Mouse (Mus musculus): Measurements from ENCODE around the gene Dock3. TPM values are rescaled to one million over a fixed set of nuclear protein-coding genes. Genes with fewer than 3 reads are reported as not detected.

Gene Dock3
- polyA plus RNA-seq, 1 experiment from 2014 or later: 0.41 TPM

Small RNA genes lying within 50 kb of the gene (microRNA-seq; reads per million reads assigned to microRNA genes)
- not detected for gene Gm22238

Other genes starting within 250 kb of the Dock3 start
- gene Mapkapk3, start 58.0 kb upstream of the Dock3 start, polyA plus RNA-seq (2015; fragmentation: Nextera tagmentation; extraction: Ambion mirVana): 24.2 and 24.7 TPM in 2 replicates
- gene Cish, start 64.1 kb upstream of the Dock3 start, polyA plus RNA-seq (2015; fragmentation: Nextera tagmentation; extraction: Ambion mirVana): 9.7 and 13.9 TPM in 2 replicates
- 8.8 and 10.1 TPM in 2 replicates for gene Hemk1, start 106.4 kb upstream of the Dock3 start, polyA plus RNA-seq (2015; fragmentation: Nextera tagmentation; extraction: Ambion mirVana)
- gene 6430571L13Rik, start 108.7 kb upstream of the Dock3 start, polyA plus RNA-seq (2015; fragmentation: Nextera tagmentation; extraction: Ambion mirVana): 0.60 and 0.74 TPM in 2 replicates
- 0.37 and 0.41 TPM in 2 replicates for gene Cacna2d2, start 167.7 kb upstream of the Dock3 start, polyA plus RNA-seq (2015; fragmentation: Nextera tagmentation; extraction: Ambion mirVana)